Mouse (Mus musculus) ES-Bruce4 (cell line): ENCODE results near the gene Ccdc186.

Experiments
- CTCF ChIP-seq: IDR thresholded peaks from one replicate; pipeline ENCODE4 v1.8.1; 2011; ENCODE audit warnings: low read depth, low read length
- EP300 ChIP-seq: IDR thresholded peaks from 2 replicates; pipeline ENCODE4 v1.6.1; 2011; ENCODE audit warnings: low read depth, low read length; ENCODE audit not compliant: insufficient read depth
- POLR2A ChIP-seq: IDR thresholded peaks from one replicate; pipeline ENCODE4 v1.8.1; 2011; ENCODE audit warnings: low read length; ENCODE audit not compliant: insufficient read depth

DNA sequence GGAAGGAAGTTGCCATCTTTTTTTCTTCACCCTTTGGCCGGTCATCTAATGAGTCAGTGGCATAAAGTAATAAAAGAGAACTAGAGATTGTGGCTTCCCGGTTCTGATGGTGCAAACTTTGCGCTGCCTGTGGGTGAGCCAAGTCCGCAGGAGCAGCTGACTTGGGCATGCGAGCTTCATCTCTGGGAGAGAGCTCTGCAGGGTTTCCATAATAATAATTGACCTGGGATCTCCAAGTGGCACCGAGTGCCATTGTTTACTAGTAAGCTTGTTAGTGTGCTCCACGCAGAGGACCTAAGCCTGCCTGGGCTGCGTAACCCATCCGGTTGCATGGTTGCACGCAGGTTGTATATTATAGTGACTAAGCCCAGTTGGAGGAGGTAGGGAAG, 452 bp upstream of the Ccdc186 start:
- no peak for TF ChIP-seq CTCF
- TF ChIP-seq POLR2A: no peak
- no peak for TF ChIP-seq EP300
